27 mouse cellular contexts compared by ENCODE assay signal in the genomic region with DNA sequence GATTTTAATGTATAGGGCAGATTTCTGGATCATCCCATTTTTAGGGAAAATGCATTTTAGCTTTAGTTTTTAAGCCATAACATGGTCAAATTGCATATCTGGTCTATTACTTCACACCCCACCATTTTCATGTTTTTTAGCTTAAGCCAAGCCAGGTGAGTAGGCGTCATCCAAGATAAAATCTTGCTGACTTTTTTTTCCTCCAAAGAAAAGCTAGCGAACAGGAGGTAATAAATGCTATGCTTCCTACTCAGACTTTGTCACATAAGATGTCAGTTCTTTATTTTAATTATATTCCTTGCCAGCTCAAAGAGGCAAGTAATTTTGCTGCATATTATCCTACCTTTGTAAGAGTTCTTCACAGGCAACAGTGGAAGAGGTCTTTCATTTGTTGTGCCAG.
"Had no signal": no experiment of that assay in that cellular context is flagged by ENCODE, and none has a peak within 500 bp of the region (broad histone marks: within the 10 kb centered on the region; RNA-seq: fewer than 3 reads in every experiment).

No protein-coding gene starts in this region.

- H3K9me3 ChIP-seq: heart, embryonic 10.5 days; heart, embryonic 12.5 days; hindbrain, embryonic 10.5 days; hindbrain, embryonic 12.5 days; intestine, embryonic 15.5 days; limb, embryonic 10.5 days; limb, embryonic 12.5 days; liver, embryonic 13.5 days; liver, embryonic 15.5 days had no signal

- H3K4me3 ChIP-seq: gastrocnemius, adult 2 months; heart, embryonic 10.5 days; heart, embryonic 12.5 days; hindbrain, embryonic 10.5 days; hindbrain, embryonic 12.5 days; intestine, embryonic 15.5 days; limb, embryonic 10.5 days; limb, embryonic 12.5 days; liver, embryonic 13.5 days; liver, embryonic 15.5 days had no signal

- H3K27ac ChIP-seq: gastrocnemius, adult 2 months; heart, embryonic 10.5 days; hindbrain, embryonic 10.5 days; hindbrain, embryonic 12.5 days; hindbrain, embryonic 14.5 days; intestine, embryonic 15.5 days; limb, embryonic 10.5 days; limb, embryonic 12.5 days; liver, embryonic 13.5 days; liver, embryonic 15.5 days had no signal

- H3K36me3 ChIP-seq: heart, embryonic 10.5 days; heart, embryonic 12.5 days; hindbrain, embryonic 10.5 days; hindbrain, embryonic 12.5 days; intestine, embryonic 15.5 days; limb, embryonic 10.5 days; limb, embryonic 12.5 days; liver, embryonic 13.5 days; liver, embryonic 15.5 days had no signal

- H3K4me1 ChIP-seq: heart, embryonic 10.5 days; heart, embryonic 12.5 days; hindbrain, embryonic 10.5 days; hindbrain, embryonic 12.5 days; intestine, embryonic 15.5 days; limb, embryonic 10.5 days; limb, embryonic 12.5 days; liver, embryonic 13.5 days; liver, embryonic 15.5 days had no signal

- H3K27me3 ChIP-seq: liver, embryonic 13.5 days; liver, embryonic 15.5 days had no signal

- ATAC-seq: hindbrain, embryonic 16.5 days; inflammation-experienced regulatory T-cells, adult 6 months; intestine, embryonic 15.5 days; intestine, postnatal 0 days had no signal

- H3K4me2 ChIP-seq: heart, embryonic 12.5 days; hindbrain, embryonic 12.5 days; hindbrain, embryonic 14.5 days; intestine, embryonic 15.5 days; limb, embryonic 12.5 days; liver, embryonic 11.5 days; liver, embryonic 13.5 days; liver, embryonic 15.5 days had no signal

- H3K9ac ChIP-seq: heart, embryonic 12.5 days; hindbrain, embryonic 12.5 days; hindbrain, embryonic 14.5 days; intestine, embryonic 15.5 days; limb, embryonic 12.5 days; liver, embryonic 13.5 days; liver, embryonic 15.5 days had no signal

- DNase-seq: gastrocnemius, adult 2 months; gastrocnemius, postnatal 10 days; gastrocnemius, postnatal 25 days; heart, adult 18-20 months; heart, postnatal 10 days; heart, postnatal 4 days; kidney, adult 18-20 months; kidney, adult 8-10 months; kidney, postnatal 10 days; kidney, postnatal 25 days; kidney, postnatal 4 days; layer of hippocampus, adult 9-11 months; liver; liver, embryonic 13.5 days had no signal
